9 mouse cellular contexts compared by ENCODE assay signal in genomic region chr7:80357156-80357555, GRCm38 (mm10). TPM values are rescaled to one million over a fixed set of nuclear protein-coding genes. Genes with fewer than 3 reads are reported as not detected.
DNase-seq lines count a peak whose midpoint lies in the region; ATAC-seq and TF ChIP-seq lines count a peak whose summit lies in the region.
"Had no signal": no experiment of that assay in that cellular context is flagged by ENCODE, and none has a peak within 500 bp of the region (broad histone marks: within the 10 kb centered on the region; RNA-seq: fewer than 3 reads in every experiment).

No protein-coding gene starts in this region.

- H3K4me3 ChIP-seq in heart, embryonic 13.5 days: no peak overlapping the region
- H3K4me3 ChIP-seq in embryonic facial prominence, embryonic 13.5 days: no peak overlapping the region
- no peak overlapping the region for H3K4me3 ChIP-seq in kidney, adult 2 months (ENCODE audit: insufficient read depth, low read depth, low read length)

- no peak overlapping the region for H3K4me2 ChIP-seq in heart, embryonic 13.5 days
- H3K4me2 ChIP-seq in embryonic facial prominence, embryonic 13.5 days: no peak overlapping the region

- H3K27ac ChIP-seq in heart, embryonic 13.5 days (replicated peaks): peak overlapping the region; percentile 70
- peak overlapping the region; percentile 39; the same call in 1 of the 2 replicates for H3K27ac ChIP-seq in embryonic facial prominence, embryonic 13.5 days
- no peak overlapping the region for H3K27ac ChIP-seq in kidney, adult 2 months (ENCODE audit: insufficient read depth, low read depth, low read length)
- H3K27ac ChIP-seq: macrophage had no signal

- H3K27me3 ChIP-seq in heart, embryonic 13.5 days (replicated peaks): no peaks in the 10 kb centered on the region
- no peaks in the 10 kb centered on the region for H3K27me3 ChIP-seq in embryonic facial prominence, embryonic 13.5 days
- no peaks in the 10 kb centered on the region for H3K27me3 ChIP-seq in kidney, adult 2 months (replicated peaks; ENCODE audit: control insufficient read depth, insufficient read depth, low read length)

- no peak for TF ChIP-seq POLR2A in kidney, adult 2 months (IDR thresholded peaks at IDR 0.05; ENCODE audit: low read depth, low read length)

- no peak for DNase-seq in heart, postnatal 36 days
- peak; percentile 43 to 46 for DNase-seq in adrenal gland, postnatal 36 days
- DNase-seq in layer of hippocampus, postnatal 10 days (ENCODE audit: low spot score in 2 of 2): peak; percentile 37 to 47
- DNase-seq in urinary bladder, postnatal 4 days (ENCODE audit: low spot score in 2 of 2): no peak
- DNase-seq in kidney, adult 2 months: no peak
- DNase-seq in cerebellum, adult 11 months: no peak

- TF ChIP-seq CTCF in kidney, adult 2 months (conservative IDR thresholded peaks at IDR 0.05; ENCODE audit: insufficient read depth, insufficient read length, low read depth, low read length): no peak

- no peaks in the 10 kb centered on the region for H3K9me3 ChIP-seq in heart, embryonic 13.5 days
- no peaks in the 10 kb centered on the region for H3K9me3 ChIP-seq in embryonic facial prominence, embryonic 13.5 days

- no peak overlapping the region for H3K9ac ChIP-seq in heart, embryonic 13.5 days
- H3K9ac ChIP-seq in embryonic facial prominence, embryonic 13.5 days: no peak overlapping the region

- peaks cover 96% of the 10 kb centered on the region for H3K36me3 ChIP-seq in heart, embryonic 13.5 days
- peaks cover 94% of the 10 kb centered on the region for H3K36me3 ChIP-seq in embryonic facial prominence, embryonic 13.5 days
- H3K36me3 ChIP-seq in kidney, adult 2 months (ENCODE audit: control insufficient read depth, insufficient read depth, low read length): no peaks in the 10 kb centered on the region

- WGBS in heart, embryonic 13.5 days: 55% methylated on average over 8 of the region's 8 CpGs
- WGBS in embryonic facial prominence, embryonic 13.5 days: 29% methylated on average over 8 of the region's 8 CpGs
- 64% methylated on average over 8 of the region's 8 CpGs for WGBS in kidney, adult 2 months

- intact Hi-C loops in heart, postnatal 36 days (cut with DNase I): no loop called here

- no peak for ATAC-seq in heart, embryonic 13.5 days (ENCODE audit: extremely low read depth, insufficient number of reproducible peaks, low FRiP score, low TSS enrichment)
- no peak for ATAC-seq in embryonic facial prominence, embryonic 13.5 days (ENCODE audit: insufficient number of reproducible peaks, insufficient read depth, low FRiP score, low TSS enrichment, low read depth)

- peaks cover 21% of the 10 kb centered on the region for H3K4me1 ChIP-seq in heart, embryonic 13.5 days
- no peaks in the 10 kb centered on the region for H3K4me1 ChIP-seq in embryonic facial prominence, embryonic 13.5 days
- H3K4me1 ChIP-seq in kidney, adult 2 months (ENCODE audit: control insufficient read depth, insufficient read depth, low read length): no peaks in the 10 kb centered on the region

RNA-seq across cellular contexts. Expression of gene Man2a2, which starts 14.0 kb away (rescaled TPM):
- polyA plus RNA-seq in heart, embryonic 13.5 days (2015; fragmentation: Nextera tagmentation; extraction: Ambion mirVana): 15.0 and 19.3 TPM in 2 replicates
- total RNA-seq in heart, postnatal 36 days (2021): 10 to 100 TPM; 60.0 to 62.9 TPM
- total RNA-seq in adrenal gland, postnatal 36 days (2021): 10 to 100 TPM; 81.4 to 94.8 TPM
- polyA plus RNA-seq in embryonic facial prominence, embryonic 13.5 days (2015; fragmentation: Nextera tagmentation; extraction: Ambion mirVana): 25.3 and 28.7 TPM in 2 replicates
- total RNA-seq in layer of hippocampus, postnatal 10 days (2021): 100 to 1,000 TPM; 106 to 115 TPM
- 40.4 and 49.9 TPM in 2 replicates for polyA plus RNA-seq in kidney, adult 2 months (2012; rRNA removed)

RNA-seq across cellular contexts. Expression of gene Hddc3, which starts 14.3 kb away (rescaled TPM):
- polyA plus RNA-seq in heart, embryonic 13.5 days (2015; fragmentation: Nextera tagmentation; extraction: Ambion mirVana): 14.5 and 16.5 TPM in 2 replicates
- total RNA-seq in heart, postnatal 36 days (2021): 10 to 100 TPM; 36.1 to 36.4 TPM
- total RNA-seq in adrenal gland, postnatal 36 days (2021): 10 to 100 TPM; 30.0 to 40.7 TPM
- 21.6 and 29.0 TPM in 2 replicates for polyA plus RNA-seq in embryonic facial prominence, embryonic 13.5 days (2015; fragmentation: Nextera tagmentation; extraction: Ambion mirVana)
- total RNA-seq in layer of hippocampus, postnatal 10 days (2021): 10 to 100 TPM; 37.2 to 44.9 TPM
- polyA plus RNA-seq in kidney, adult 2 months (2012; rRNA removed): 66.3 and 86.4 TPM in 2 replicates

RNA-seq across cellular contexts. Expression of gene Unc45a, which starts 16.4 kb away (rescaled TPM):
- 18.2 and 20.1 TPM in 2 replicates for polyA plus RNA-seq in heart, embryonic 13.5 days (2015; fragmentation: Nextera tagmentation; extraction: Ambion mirVana)
- 10 to 100 TPM; 15.5 to 16.9 TPM for total RNA-seq in heart, postnatal 36 days (2021)
- total RNA-seq in adrenal gland, postnatal 36 days (2021): 10 to 100 TPM; 55.0 to 74.8 TPM
- polyA plus RNA-seq in embryonic facial prominence, embryonic 13.5 days (2015; fragmentation: Nextera tagmentation; extraction: Ambion mirVana): 49.0 and 53.1 TPM in 2 replicates
- total RNA-seq in layer of hippocampus, postnatal 10 days (2021): 10 to 100 TPM; 47.9 to 61.9 TPM
- polyA plus RNA-seq in kidney, adult 2 months (2012; rRNA removed): 53.3 and 81.0 TPM in 2 replicates

RNA-seq across cellular contexts. Expression of gene Fes, which starts 30.6 kb away (rescaled TPM):
- 10.7 and 10.8 TPM in 2 replicates for polyA plus RNA-seq in heart, embryonic 13.5 days (2015; fragmentation: Nextera tagmentation; extraction: Ambion mirVana)
- 10 to 100 TPM in 1 of 2 experiments, 1 to 10 TPM in 1; 6.9 to 16.0 TPM for total RNA-seq in heart, postnatal 36 days (2021)
- total RNA-seq in adrenal gland, postnatal 36 days (2021): 10 to 100 TPM in 1 of 2 experiments, 1 to 10 TPM in 1; 7.5 to 11.4 TPM
- 12.8 and 13.8 TPM in 2 replicates for polyA plus RNA-seq in embryonic facial prominence, embryonic 13.5 days (2015; fragmentation: Nextera tagmentation; extraction: Ambion mirVana)
- 10 to 100 TPM in 1 of 2 experiments, 1 to 10 TPM in 1; 5.2 to 10.6 TPM for total RNA-seq in layer of hippocampus, postnatal 10 days (2021)
- polyA plus RNA-seq in kidney, adult 2 months (2012; rRNA removed): 10.0 and 10.8 TPM in 2 replicates

RNA-seq across cellular contexts. Expression of gene Rccd1, which starts 32.9 kb away (rescaled TPM):
- 7.3 and 7.8 TPM in 2 replicates for polyA plus RNA-seq in heart, embryonic 13.5 days (2015; fragmentation: Nextera tagmentation; extraction: Ambion mirVana)
- 1 to 10 TPM; 3.8 to 7.0 TPM for total RNA-seq in heart, postnatal 36 days (2021)
- 10 to 100 TPM in 1 of 2 experiments, 1 to 10 TPM in 1; 8.9 to 12.0 TPM for total RNA-seq in adrenal gland, postnatal 36 days (2021)
- 15.6 and 17.2 TPM in 2 replicates for polyA plus RNA-seq in embryonic facial prominence, embryonic 13.5 days (2015; fragmentation: Nextera tagmentation; extraction: Ambion mirVana)
- 10 to 100 TPM; 21.2 to 22.3 TPM for total RNA-seq in layer of hippocampus, postnatal 10 days (2021)
- polyA plus RNA-seq in kidney, adult 2 months (2012; rRNA removed): 3.7 and 5.3 TPM in 2 replicates

Comparison
In these comparisons a context has a peak if more than half of its experiments do, and no peak if none do; other contexts are left out.
1. DNase-seq: peak in adrenal gland, postnatal 36 days (2 of 2) and layer of hippocampus, postnatal 10 days (2 of 2); none in heart, postnatal 36 days (0 of 2), urinary bladder, postnatal 4 days (0 of 2), kidney, adult 2 months (single experiment) and cerebellum, adult 11 months (single experiment).